Mouse (Mus musculus) CH12.LX (cell line): ENCODE measurements at regions not wholly inside any gene's neighbourhood (a gene's known extent, or its start where the extent isn't known, plus 50 kb on each side); places are given as distances from the start of the nearest gene placed in this dataset.

ENCODE experiments used
- DNase-seq: peaks from one replicate; pipeline ENCODE4 v3.0.0-alpha.2; 2013; ENCODE audit errors: extremely low read depth
- H3K27ac ChIP-seq: 2 replicates; pipeline ENCODE4 v1.5.1; 2012; ENCODE audit warnings: low read depth, mild to moderate bottlenecking, control low read depth, moderate library complexity; ENCODE audit not compliant: insufficient read depth
- H3K27me3 ChIP-seq: replicated peaks from 2 replicates; pipeline ENCODE3; 2012; ENCODE audit warnings: inconsistent platforms
- H3K36me3 ChIP-seq, 2 experiments: replicated peaks in 1 of 2; 2 replicates each; pipeline versions ENCODE3 to v1.6.1; 2012; ENCODE audit warnings: inconsistent platforms in 1 of 2, low read length in 1 of 2, mild to moderate bottlenecking in 1 of 2, mixed read lengths in 1 of 2, moderate library complexity in 1 of 2; ENCODE audit not compliant: control insufficient read depth in 1 of 2, insufficient read depth in 1 of 2
- H3K4me1 ChIP-seq, 2 experiments: 2 replicates each; pipeline ENCODE4 v1.6.1; 2012; ENCODE audit warnings: inconsistent platforms in 1 of 2, moderate library complexity in 1 of 2; ENCODE audit not compliant: insufficient read depth in 2 of 2, control insufficient read depth in 1 of 2
- H3K4me2 ChIP-seq: 2 replicates; pipeline ENCODE4 v1.6.1; 2012; ENCODE audit warnings: low read depth, mild to moderate bottlenecking, control low read depth; ENCODE audit not compliant: poor library complexity, insufficient read depth, severe bottlenecking
- H3K4me3 ChIP-seq, 3 experiments: fragments of 150-350 bp in 1 of 3; sonication (generic) in 1 of 3; replicated peaks in 1 of 3; 2 replicates each; pipeline versions ENCODE3 to v1.5.1; 2011 to 2012; ENCODE audit warnings: low read depth in 2 of 3, low read length in 2 of 3, mild to moderate bottlenecking in 2 of 3, moderate library complexity in 2 of 3, control low read depth in 1 of 3, improper control_type of control experiment in 1 of 3, inconsistent platforms in 1 of 3, mixed read lengths in 1 of 3; ENCODE audit not compliant: poor library complexity in 1 of 3
- H3K79me2 ChIP-seq: replicated peaks from 2 replicates; pipeline ENCODE4 v1.6.1; 2012; ENCODE audit warnings: mild to moderate bottlenecking, moderate library complexity; ENCODE audit not compliant: control insufficient read depth, poor library complexity, insufficient read depth, severe bottlenecking; ENCODE audit errors: extremely low read depth
- H3K9ac ChIP-seq: 2 replicates; pipeline ENCODE4 v1.6.1; 2012; ENCODE audit warnings: low read depth, mild to moderate bottlenecking, control low read depth, moderate library complexity; ENCODE audit not compliant: insufficient read depth
- H3K9me3 ChIP-seq: replicated peaks from 2 replicates; pipeline ENCODE3; 2012; ENCODE audit warnings: low read length, inconsistent platforms, mixed read lengths
- CHD1 ChIP-seq: IDR thresholded peaks from 2 replicates; pipeline ENCODE4 v1.6.1; 2012; ENCODE audit warnings: low read depth, low read length, improper control_type of control experiment, inconsistent platforms
- CHD2 ChIP-seq: IDR thresholded peaks from 2 replicates; pipeline ENCODE4 v1.6.1; 2011; ENCODE audit warnings: low read length, improper control_type of control experiment
- E2F4 ChIP-seq: IDR thresholded peaks from 2 replicates; pipeline ENCODE4 v1.6.1; 2011; ENCODE audit warnings: low read depth, low read length, improper control_type of control experiment; ENCODE audit not compliant: insufficient replicate concordance
- GABPA ChIP-seq: IDR thresholded peaks from 2 replicates; pipeline ENCODE4 v1.6.1; 2012; ENCODE audit warnings: low read depth, low read length, improper control_type of control experiment, inconsistent platforms; ENCODE audit not compliant: insufficient replicate concordance
- IRF4 ChIP-seq: IDR thresholded peaks from 2 replicates; pipeline ENCODE4 v1.6.1; 2014; ENCODE audit warnings: low read depth, mild to moderate bottlenecking, inconsistent platforms, low read length, improper control_type of control experiment
- NELFE ChIP-seq: IDR thresholded peaks from 2 replicates; pipeline ENCODE4 v1.6.1; 2011; ENCODE audit warnings: low read depth, low read length, improper control_type of control experiment
- UBTF ChIP-seq: IDR thresholded peaks from 2 replicates; pipeline ENCODE4 v1.6.1; 2012; ENCODE audit warnings: low read depth, mild to moderate bottlenecking, inconsistent platforms, low read length, improper control_type of control experiment, moderate library complexity
- USF2 ChIP-seq: conservative IDR thresholded peaks from 2 replicates; pipeline ENCODE4 v1.6.1; 2011; ENCODE audit warnings: low read depth, low read length, improper control_type of control experiment
- ZC3H11A ChIP-seq: IDR thresholded peaks from 2 replicates; pipeline ENCODE4 v1.6.1; 2012; ENCODE audit warnings: low read depth, mild to moderate bottlenecking, inconsistent platforms, low read length, improper control_type of control experiment
- dilution Hi-C: fragments of 300-500 bp; cut with MboI; formaldehyde crosslinking; loops from 2 replicates; pipeline ENCODE4 v1.14.3; 2020; ENCODE audit warnings: low sequenced_read_pairs; ENCODE audit not compliant: extremely low pct_unique_long_range_greater_than_20kb, extremely low pct_ligation_motif_present
- in situ Hi-C: fragments of 300-500 bp; cut with MboI; formaldehyde crosslinking; loops from 3 replicates; pipeline ENCODE4 v1.14.3; 2019; ENCODE audit warnings: low sequenced_read_pairs, low pct_ligation_motif_present, low pct_unique_long_range_greater_than_20kb, mixed read lengths

GRCm38 (mm10) chr8:103825289-103825688 lies 276.1 kb upstream of the Cdh5 start:
- no peak for DNase-seq
- Histone ChIP-seq H3K9ac (no peak overlapping the region), H3K79me2 (no peaks in the 10 kb centered on the region), H3K36me3 (no peaks in the 10 kb centered on the region), H3K27me3 (no peaks in the 10 kb centered on the region), H3K27ac (no peak overlapping the region), H3K4me2 (no peak overlapping the region), H3K9me3 (no peaks in the 10 kb centered on the region), H3K4me1 (0 out of 4 replicates have a peak, but pooled peaks cover 0 to 2% of the 10 kb centered on the region in 2 experiments), H3K4me3 (no peak overlapping the region)
- TF ChIP-seq IRF4 = no peak
- no peak for TF ChIP-seq UBTF
- dilution Hi-C loops (no loop called here), in situ Hi-C loops (no loop called here)

GRCm38 (mm10) chr8:103830416-103830815 lies 271.0 kb upstream of the Cdh5 start:
- H3K36me3 ChIP-seq = no peaks in the 10 kb centered on the region
- no peak for DNase-seq
- no peak overlapping the region for H3K27ac ChIP-seq
- H3K27me3 ChIP-seq = no peaks in the 10 kb centered on the region
- H3K9me3 ChIP-seq = no peaks in the 10 kb centered on the region
- in situ Hi-C loops (no loop called here), dilution Hi-C loops (no loop called here)
- H3K79me2 ChIP-seq = no peaks in the 10 kb centered on the region
- H3K9ac ChIP-seq = no peak overlapping the region
- H3K4me3 ChIP-seq = no peak overlapping the region
- no peak for TF ChIP-seq E2F4
- 0 out of 4 replicates have a peak, but pooled peaks cover 0 to 3% of the 10 kb centered on the region in 2 experiments for H3K4me1 ChIP-seq
- no peak overlapping the region for H3K4me2 ChIP-seq

GRCm38 (mm10) chr8:103839990-103840389 lies 261.4 kb upstream of the Cdh5 start:
- Histone ChIP-seq H3K4me3 (no peak overlapping the region), H3K36me3 (no peaks in the 10 kb centered on the region), H3K79me2 (no peaks in the 10 kb centered on the region), H3K9me3 (no peaks in the 10 kb centered on the region), H3K9ac (no peak overlapping the region), H3K4me2 (no peak overlapping the region), H3K4me1 (no peaks in the 10 kb centered on the region), H3K27me3 (no peaks in the 10 kb centered on the region), H3K27ac (no peak overlapping the region)
- in situ Hi-C loops = no loop called here
- TF ChIP-seq USF2 (no peak), CHD2 (no peak), ZC3H11A (no peak), CHD1 (no peak), NELFE (no peak), GABPA (no peak)
- no peak for DNase-seq
- dilution Hi-C loops = no loop called here
